Mouse (Mus musculus): Measurements from ENCODE around the gene Olfr382.
"Not testable (repeated sequence)": the region's sequence is repeated elsewhere in the genome, so short reads cannot be mapped to it uniquely, and the experiment has no call there.

Gene Olfr382

DNA sequence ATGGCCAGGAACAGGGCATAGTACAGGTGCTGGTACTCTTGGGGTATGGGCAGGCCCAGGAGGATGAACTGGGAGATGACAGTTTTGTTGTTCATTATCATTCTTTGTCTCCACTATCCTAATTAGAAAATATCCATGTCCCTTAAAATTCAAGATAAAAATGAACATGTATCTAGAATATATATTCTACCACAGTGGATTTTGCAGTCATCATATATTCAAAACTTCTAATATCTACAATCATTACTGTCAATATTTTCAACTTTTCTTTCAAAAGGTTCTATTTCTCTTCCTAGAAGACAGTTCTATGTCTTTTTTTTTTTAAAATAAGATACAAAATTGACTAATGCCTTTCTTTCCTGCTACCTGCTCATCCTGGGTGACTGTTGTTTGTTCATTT lies at the start of gene Olfr382:
Gene Olfr382, minus strand, starts transcription at position 101 of the 400 bp plus-strand sequence.
- DNase-seq, result no peak

DNA sequence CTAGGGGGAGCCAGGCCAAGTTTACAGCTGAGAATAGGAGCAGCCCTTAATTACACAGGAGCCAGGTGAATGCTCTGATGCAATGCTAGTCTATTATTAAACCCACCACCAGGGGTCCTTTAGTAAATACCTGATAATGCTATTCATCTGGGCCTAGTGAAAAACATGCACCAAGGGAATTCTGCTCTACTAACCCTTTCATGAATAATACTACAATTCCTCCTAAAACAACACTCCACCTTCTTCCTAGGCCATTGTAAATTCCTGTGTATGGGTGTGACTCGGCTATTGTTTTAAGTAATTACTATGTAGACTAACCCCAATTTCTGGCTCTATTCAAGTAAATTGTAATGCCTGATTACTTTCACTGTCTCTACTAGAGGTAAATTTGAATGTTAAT lies 12.0 kb upstream of the Olfr382 start:
- DNase-seq, result not testable (repeated sequence)

DNA sequence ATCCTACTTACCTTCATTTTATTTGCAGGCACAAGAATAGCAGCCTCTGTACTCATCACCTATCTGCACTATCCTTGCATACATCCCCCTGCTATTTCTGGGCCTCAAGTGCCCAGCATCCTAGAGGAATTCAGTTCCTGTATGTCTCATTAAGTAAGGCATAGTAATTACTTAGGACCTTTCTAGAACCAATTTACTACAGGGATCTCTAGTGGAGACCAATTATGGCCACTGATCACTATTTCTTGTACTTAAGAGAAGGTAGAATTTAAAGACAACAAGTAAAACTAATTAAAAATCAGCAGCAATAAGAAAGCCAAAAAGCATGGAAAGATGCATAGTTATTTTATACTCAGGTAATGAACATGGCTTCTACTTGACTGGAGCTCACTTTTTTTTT lies 25.5 kb downstream of the Olfr382 start, which contains the start of gene Olfr381:
Gene Olfr381, minus strand, starts transcription at position 101 of the 400 bp plus-strand sequence.
- no peak for DNase-seq

All from B cell, adult 2 months (primary cell).